22 mouse cellular contexts compared by ENCODE assay signal in the genomic region with DNA sequence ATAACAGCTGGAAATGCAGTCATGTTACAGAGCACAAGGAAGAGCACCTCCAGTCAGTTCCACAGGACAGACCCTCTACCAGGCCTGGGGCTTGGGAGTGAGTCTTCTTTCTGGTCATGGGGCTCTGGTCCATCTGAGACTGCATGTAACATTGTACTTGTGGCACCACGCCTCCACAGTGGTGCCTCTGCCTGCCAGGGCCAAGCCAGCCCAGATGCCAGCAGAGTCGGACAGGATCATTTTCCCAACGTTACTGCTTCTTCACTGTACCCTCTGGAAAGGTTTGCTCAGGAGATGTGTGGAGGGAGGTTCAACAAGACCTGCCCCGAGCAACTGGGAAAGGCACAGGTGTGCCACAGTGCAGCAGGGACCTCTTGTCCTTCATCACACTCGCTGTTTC. TPM values are rescaled to one million over a fixed set of nuclear protein-coding genes. Genes with fewer than 3 reads are reported as not detected.
DNase-seq lines count a peak whose midpoint lies in the region; ATAC-seq and TF ChIP-seq lines count a peak whose summit lies in the region.
"Had no signal": no experiment of that assay in that cellular context is flagged by ENCODE, and none has a peak within 500 bp of the region (broad histone marks: within the 10 kb centered on the region; RNA-seq: fewer than 3 reads in every experiment).

No protein-coding gene starts in this region.

- H3K36me3 ChIP-seq in hindbrain, embryonic 16.5 days (ENCODE audit: control insufficient read depth, insufficient read depth, low read length): peaks cover 68% of the 10 kb centered on the region

- TF ChIP-seq CTCF in gastrocnemius, adult 2 months (IDR thresholded peaks at IDR 0.05): no peak

- no peak overlapping the region for H3K4me3 ChIP-seq in gastrocnemius, adult 2 months
- H3K4me3 ChIP-seq in hindbrain, embryonic 16.5 days (ENCODE audit: low read length): no peak overlapping the region
- H3K4me3 ChIP-seq: embryonic facial prominence, embryonic 13.5 days; embryonic facial prominence, embryonic 15.5 days; erythroblast, embryonic 14.5 days; forebrain, embryonic 10.5 days; forebrain, embryonic 12.5 days had no signal

- no peak overlapping the region for H3K9ac ChIP-seq in hindbrain, embryonic 16.5 days (ENCODE audit: low read depth, low read length)
- H3K9ac ChIP-seq: embryonic facial prominence, embryonic 13.5 days; embryonic facial prominence, embryonic 15.5 days; forebrain, embryonic 12.5 days had no signal

- peak; percentile 79 for DNase-seq in gastrocnemius, adult 2 months
- DNase-seq in gastrocnemius, postnatal 10 days: no peak
- peak; percentile 85 for DNase-seq in heart, adult 11 months
- DNase-seq in heart, postnatal 14 days: no peak
- DNase-seq: adrenal gland, adult 2 months; adrenal gland, postnatal 10 days; adrenal gland, postnatal 25 days; cerebellum, adult 11 months; cerebellum, adult 8-10 months; cerebellum, adult 9-11 months; cerebellum, postnatal 14 days; cerebellum, postnatal 36 days; embryo, embryonic 11 days had no signal

- peak overlapping the region; percentile 68 for H3K27ac ChIP-seq in gastrocnemius, adult 2 months
- no peak overlapping the region for H3K27ac ChIP-seq in hindbrain, embryonic 16.5 days (ENCODE audit: low read depth, low read length)
- H3K27ac ChIP-seq: embryonic facial prominence, embryonic 13.5 days; embryonic facial prominence, embryonic 15.5 days; forebrain, embryonic 10.5 days; forebrain, embryonic 12.5 days had no signal

- no peaks in the 10 kb centered on the region for H3K4me1 ChIP-seq in hindbrain, embryonic 16.5 days (ENCODE audit: control insufficient read depth, insufficient read depth, low read depth, low read length)
- H3K4me1 ChIP-seq: embryonic facial prominence, embryonic 13.5 days; embryonic facial prominence, embryonic 15.5 days; forebrain, embryonic 10.5 days; forebrain, embryonic 12.5 days had no signal

- ATAC-seq in hindbrain, embryonic 16.5 days: no peak
- ATAC-seq: forebrain, embryonic 14.5 days; forebrain, embryonic 16.5 days had no signal

- no peak overlapping the region for H3K4me2 ChIP-seq in hindbrain, embryonic 16.5 days (ENCODE audit: low read length)
- H3K4me2 ChIP-seq: embryonic facial prominence, embryonic 13.5 days; embryonic facial prominence, embryonic 15.5 days; forebrain, embryonic 12.5 days had no signal

- intact Hi-C loops in gastrocnemius, adult 2 months (cut with DNase I): no loop called here
- intact Hi-C loops in heart, postnatal 14 days (cut with DNase I): no loop called here

- H3K9me3 ChIP-seq in hindbrain, embryonic 16.5 days (ENCODE audit: control insufficient read depth, low read length): no peaks in the 10 kb centered on the region
- H3K9me3 ChIP-seq: embryonic facial prominence, embryonic 13.5 days; embryonic facial prominence, embryonic 15.5 days; forebrain, embryonic 10.5 days; forebrain, embryonic 12.5 days had no signal

- WGBS in hindbrain, embryonic 16.5 days: 91% methylated on average over 5 of the region's 5 CpGs

- no peaks in the 10 kb centered on the region for H3K27me3 ChIP-seq in hindbrain, embryonic 16.5 days (replicated peaks; ENCODE audit: control insufficient read depth, insufficient read depth, low read length)
- H3K27me3 ChIP-seq: embryonic facial prominence, embryonic 13.5 days; embryonic facial prominence, embryonic 15.5 days; forebrain, embryonic 12.5 days had no signal

RNA-seq across cellular contexts. Expression of a gene that starts 22.3 kb away (rescaled TPM):
- total RNA-seq in gastrocnemius, adult 2 months (2021): 1 to 10 TPM; 1.1 to 1.2 TPM
- 1 to 10 TPM; 3.9 to 5.7 TPM for total RNA-seq in gastrocnemius, postnatal 10 days (2021)
- total RNA-seq in heart, postnatal 14 days (2021): 1 to 10 TPM; 3.0 to 3.1 TPM
- polyA plus RNA-seq in hindbrain, embryonic 16.5 days (2015; fragmentation: Nextera tagmentation; extraction: Ambion mirVana): 4.5 and 8.4 TPM in 2 replicates
- total RNA-seq: common myeloid progenitor, adult 5-6 weeks had no signal
- polyA plus RNA-seq: erythroblast, embryonic 14.5 days had no signal

RNA-seq across cellular contexts. Expression of a gene that starts 23.0 kb away (rescaled TPM):
- 10 to 100 TPM; 18.4 to 18.9 TPM for total RNA-seq in gastrocnemius, adult 2 months (2021)
- total RNA-seq in gastrocnemius, postnatal 10 days (2021): 10 to 100 TPM; 14.9 to 15.6 TPM
- total RNA-seq in heart, postnatal 14 days (2021): 10 to 100 TPM; 18.2 to 20.9 TPM
- polyA plus RNA-seq in hindbrain, embryonic 16.5 days (2015; fragmentation: Nextera tagmentation; extraction: Ambion mirVana): 30.5 and 33.6 TPM in 2 replicates

RNA-seq across cellular contexts. Expression of a gene that starts 23.2 kb away (rescaled TPM):
- 10 to 100 TPM; 40.0 to 40.9 TPM for total RNA-seq in gastrocnemius, adult 2 months (2021)
- total RNA-seq in gastrocnemius, postnatal 10 days (2021): 10 to 100 TPM; 16.8 to 18.3 TPM
- total RNA-seq in heart, postnatal 14 days (2021): 10 to 100 TPM; 50.7 to 52.1 TPM
- polyA plus RNA-seq in hindbrain, embryonic 16.5 days (2015; fragmentation: Nextera tagmentation; extraction: Ambion mirVana): 112 and 115 TPM in 2 replicates

Comparison
In these comparisons a context has a peak if more than half of its experiments do, and no peak if none do; other contexts are left out.
1. DNase-seq: peak in gastrocnemius, adult 2 months (single experiment) and heart, adult 11 months (single experiment); none in gastrocnemius, postnatal 10 days (single experiment) and heart, postnatal 14 days (0 of 2).